Mouse (Mus musculus) layer of hippocampus, postnatal 36 days (tissue): ENCODE data around the gene Tmem255b. TPM values are rescaled to one million over a fixed set of nuclear protein-coding genes. Genes with fewer than 3 reads are reported as not detected.

Experiments
- DNase-seq, 2 experiments: peaks; one replicate each; pipeline ENCODE4 v3.0.0; 2022
- total RNA-seq, 2 experiments: library from RNA; stranded (reverse); gene quantifications; 2 replicates each; pipeline ENCODE4 v1.2.3; 2021

Gene Tmem255b
- total RNA-seq, 2 experiments from 2014 or later: 4.4 to 5.1 TPM

- no peak for DNase-seq
Measured at GRCm38 (mm10) chr8:13492198-13492995, 57.4 kb downstream of the Tmem255b start.

DNA sequence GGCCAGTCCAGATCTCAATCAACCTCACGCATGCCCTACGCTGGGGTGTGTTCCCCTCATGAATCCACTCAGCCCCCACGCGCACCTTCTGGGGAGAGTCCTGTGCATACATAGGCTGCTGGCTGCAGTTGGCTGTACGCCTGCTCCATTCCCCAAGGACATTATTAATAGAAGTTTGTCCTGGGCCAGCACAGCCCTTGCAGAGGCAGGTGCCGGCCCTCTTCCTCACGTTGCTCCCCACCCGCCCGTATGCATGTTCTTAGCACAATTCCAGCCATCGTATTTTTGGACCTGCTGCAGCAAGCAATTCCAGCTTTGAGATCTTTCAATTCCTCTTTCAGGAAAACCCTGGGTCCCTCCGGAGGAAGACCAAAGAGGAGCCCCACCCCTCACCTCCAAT lies 58.0 kb downstream of the Tmem255b start:
- no peak for DNase-seq

- peak; percentile 60 to 66 for DNase-seq
Measured at GRCm38 (mm10) chr8:13493858-13494631, 59.1 kb downstream of the Tmem255b start, which contains the start of gene Gas6. Gas6 (minus strand) TSS chr8:13494490.

DNA sequence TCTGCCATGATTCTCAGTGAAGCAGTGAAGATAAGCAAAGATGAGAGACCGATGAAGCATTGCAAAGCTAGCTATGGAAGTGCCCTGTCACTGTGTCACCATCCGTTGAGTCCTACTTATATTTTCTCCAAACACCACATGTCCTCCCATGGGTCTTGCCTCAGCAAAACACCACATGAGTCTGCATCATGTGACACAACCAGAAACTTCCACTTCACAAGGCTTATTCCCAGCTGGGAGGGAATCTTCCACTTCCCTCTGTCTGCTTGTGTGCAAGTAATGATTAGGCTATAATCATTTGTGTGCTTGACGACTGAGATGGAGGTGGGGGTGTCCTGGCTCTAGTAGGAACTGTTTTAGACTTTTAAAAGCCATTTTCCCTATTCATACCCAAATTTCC lies 66.2 kb downstream of the Tmem255b start:
- no peak for DNase-seq

- DNase-seq: no peak
Measured at GRCm38 (mm10) chr8:13503936-13504606, 69.1 kb downstream of the Tmem255b start.

- no peak for DNase-seq
Measured at GRCm38 (mm10) chr8:13504894-13505674, 70.1 kb downstream of the Tmem255b start.

DNA sequence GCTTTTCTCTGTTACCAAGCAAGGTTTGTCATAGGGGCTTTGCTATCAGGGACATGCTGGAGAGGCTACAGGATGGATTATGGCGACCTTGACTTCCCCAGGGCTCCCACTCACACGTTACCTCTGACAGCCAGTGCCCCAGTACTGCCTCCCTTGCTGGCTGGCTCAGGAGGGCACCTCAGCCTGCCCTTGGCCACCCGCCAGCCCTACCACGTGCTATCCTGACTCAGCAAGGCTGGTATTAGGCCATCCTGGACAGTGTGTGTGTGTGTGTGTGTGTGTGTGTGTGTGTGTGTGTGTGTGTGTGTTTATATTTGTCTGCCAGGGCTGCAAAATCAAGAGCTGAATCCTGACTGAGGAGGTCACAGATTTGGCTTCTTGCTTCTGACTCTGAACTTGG lies 71.9 kb downstream of the Tmem255b start:
- DNase-seq: no peak

GRCm38 (mm10) chr8:13507284-13507937 lies 72.4 kb downstream of the Tmem255b start:
- no peak for DNase-seq

- no peak for DNase-seq
Measured at GRCm38 (mm10) chr8:13512016-13512415, 77.0 kb downstream of the Tmem255b start.

DNA sequence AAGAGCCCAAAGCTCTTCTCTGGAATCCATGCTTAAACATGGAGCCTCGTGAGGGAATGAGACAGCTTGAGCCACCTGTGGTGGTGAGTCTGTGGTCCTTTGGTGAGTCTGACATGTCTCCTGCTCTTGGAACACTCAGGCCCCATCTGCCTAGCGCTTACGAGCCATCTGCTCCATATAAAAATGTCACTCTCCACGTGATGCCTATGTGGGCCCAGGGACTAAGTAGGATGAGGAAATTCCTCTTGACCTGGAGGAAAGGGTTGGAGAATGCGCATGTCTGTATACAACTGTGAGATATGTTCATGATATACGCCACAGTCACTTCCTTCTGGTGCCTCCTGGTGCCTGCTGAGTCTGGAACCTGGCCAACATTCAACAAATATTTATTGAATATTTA lies 77.7 kb downstream of the Tmem255b start:
- DNase-seq: no peak

- DNase-seq: no peak
Measured at GRCm38 (mm10) chr8:13513556-13514370, 78.8 kb downstream of the Tmem255b start.

DNA sequence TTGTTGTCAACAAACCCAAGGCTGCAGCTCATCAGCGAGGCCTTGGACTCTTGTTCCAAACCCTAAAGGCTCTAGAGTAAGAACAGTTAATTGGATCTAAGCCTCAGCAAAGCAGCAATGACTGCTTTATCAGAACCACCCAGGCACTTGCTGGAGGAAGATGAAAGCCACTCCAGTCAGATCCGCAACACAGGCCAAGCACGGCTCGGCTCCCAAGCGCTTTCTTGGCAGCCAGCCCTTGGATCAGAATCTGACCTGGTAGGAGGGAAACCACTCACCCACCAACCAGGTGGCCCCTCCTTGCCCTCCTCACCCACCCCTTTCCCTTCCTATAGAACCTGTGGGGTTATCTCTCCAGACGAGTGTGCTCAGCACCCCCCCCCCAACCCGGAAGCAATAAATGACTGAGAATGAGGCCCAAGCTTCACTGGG lies 81.0 kb downstream of the Tmem255b start:
- DNase-seq: no peak

DNA sequence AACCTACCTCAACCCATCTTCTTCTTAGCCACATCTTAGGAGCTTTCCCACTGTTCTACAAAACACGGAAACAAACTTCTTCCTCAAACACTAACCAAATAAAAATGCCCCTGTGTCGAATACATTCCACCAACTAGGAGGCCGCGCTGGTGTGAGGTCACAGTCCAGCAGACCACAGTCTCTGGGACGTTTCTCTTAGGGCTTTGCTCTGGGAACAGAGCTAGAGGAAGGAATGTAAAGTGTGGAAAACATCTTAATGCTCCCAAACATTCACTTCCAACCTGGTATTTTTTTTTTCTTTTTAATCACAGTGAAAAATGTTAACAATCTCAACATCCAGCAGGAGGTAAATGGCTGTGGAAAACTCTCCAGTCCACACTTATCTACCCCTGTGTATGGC lies 81.7 kb downstream of the Tmem255b start:
- no peak for DNase-seq

GRCm38 (mm10) chr8:13517284-13517781 lies 82.3 kb downstream of the Tmem255b start:
- DNase-seq: no peak

Other genes starting within 250 kb of the Tmem255b start
- gene Grtp1, start 234.6 kb upstream of the Tmem255b start, total RNA-seq: 1 to 10 TPM; 3.2 to 3.4 TPM
- gene Adprhl1, start 181.0 kb upstream of the Tmem255b start, total RNA-seq: 1 to 10 TPM in 1 of 2 experiments, under 1 TPM in 1; 0.27 to 1.3 TPM
- 10 to 100 TPM; 37.2 to 38.9 TPM for gene Dcun1d2, start 147.1 kb upstream of the Tmem255b start, total RNA-seq
- gene Tmco3, start 147.0 kb upstream of the Tmem255b start, total RNA-seq: 10 to 100 TPM; 41.4 to 45.0 TPM
- gene Tfdp1, start 96.4 kb upstream of the Tmem255b start, total RNA-seq: 10 to 100 TPM; 65.6 to 82.5 TPM
- not detected for gene Atp4b, start 38.4 kb upstream of the Tmem255b start, total RNA-seq
- gene Grk1, start 30.1 kb upstream of the Tmem255b start, total RNA-seq: not detected
- 10 to 100 TPM; 81.3 to 85.0 TPM for gene Gas6, start 59.3 kb downstream of the Tmem255b start, total RNA-seq
- gene 1700029H14Rik, start 127.3 kb downstream of the Tmem255b start, total RNA-seq: not detected
- gene Rasa3, start 242.4 kb downstream of the Tmem255b start, total RNA-seq: 10 to 100 TPM; 62.4 to 69.7 TPM